Mouse (Mus musculus) frontal cortex, postnatal 14 days (tissue): ENCODE data around the gene Ntn4.

Experiments
- DNase-seq, 2 experiments: peaks; one replicate each; pipeline ENCODE4 v3.0.0; 2022; ENCODE audit warnings: low spot score in 2 of 2

The Ntn4 gene

GRCm38 (mm10) chr10:93640521-93640952 lies at the start of gene Ntn4:
Gene Ntn4 (plus strand): TSS chr10:93640681.
- DNase-seq = no peak

DNA sequence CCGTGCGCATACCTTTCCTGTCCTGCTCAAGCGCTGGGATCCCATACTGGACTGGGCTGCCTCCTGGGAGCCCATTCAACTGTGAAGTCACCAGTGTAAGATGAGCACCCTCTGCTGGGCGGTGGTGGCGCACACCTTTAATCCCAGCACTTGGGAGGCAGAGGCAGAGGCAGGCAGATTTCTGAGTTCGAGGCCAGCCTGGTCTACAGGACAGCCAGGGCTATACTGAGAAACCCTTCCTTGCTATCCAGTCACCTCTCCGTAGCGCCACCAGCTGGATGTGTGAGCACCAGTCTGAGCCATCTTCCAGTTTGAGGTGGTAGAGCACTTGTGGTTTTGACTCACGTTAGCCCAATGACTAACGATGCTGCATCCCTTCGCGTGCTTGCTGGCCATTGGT lies 48.0 kb upstream of the Ntn4 start:
- no peak for DNase-seq

DNA sequence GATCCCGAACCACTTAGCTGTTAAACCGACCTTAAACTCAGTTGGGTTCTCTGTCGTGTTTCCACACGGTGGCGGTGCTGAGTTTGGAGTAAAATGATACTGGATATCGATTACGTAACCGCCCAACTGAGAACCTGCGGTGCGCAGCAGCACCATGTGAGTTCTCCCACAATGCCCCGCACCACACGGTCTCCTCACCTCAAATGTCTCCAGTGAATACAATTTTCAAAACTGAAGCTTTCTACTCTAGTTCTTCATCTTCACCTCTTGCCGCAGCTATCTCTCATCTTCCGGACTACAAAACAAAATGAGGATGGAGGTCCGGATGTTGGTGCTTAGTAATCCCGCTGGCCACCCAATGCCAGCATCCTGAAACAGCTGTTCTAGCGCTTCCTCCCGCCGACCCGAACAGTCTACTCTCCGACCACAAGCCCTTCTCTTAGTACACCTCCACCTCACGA lies 46.4 kb upstream of the Ntn4 start:
- DNase-seq = peak; percentile 77 to 85

- no peak for DNase-seq
Measured at GRCm38 (mm10) chr10:93595831-93596230, 44.6 kb upstream of the Ntn4 start.

GRCm38 (mm10) chr10:93596641-93597040 lies 43.8 kb upstream of the Ntn4 start:
- DNase-seq = no peak

GRCm38 (mm10) chr10:93602309-93602708 lies 38.2 kb upstream of the Ntn4 start:
- no peak for DNase-seq

- DNase-seq = no peak
Measured at GRCm38 (mm10) chr10:93603256-93603655, 37.2 kb upstream of the Ntn4 start.

DNA sequence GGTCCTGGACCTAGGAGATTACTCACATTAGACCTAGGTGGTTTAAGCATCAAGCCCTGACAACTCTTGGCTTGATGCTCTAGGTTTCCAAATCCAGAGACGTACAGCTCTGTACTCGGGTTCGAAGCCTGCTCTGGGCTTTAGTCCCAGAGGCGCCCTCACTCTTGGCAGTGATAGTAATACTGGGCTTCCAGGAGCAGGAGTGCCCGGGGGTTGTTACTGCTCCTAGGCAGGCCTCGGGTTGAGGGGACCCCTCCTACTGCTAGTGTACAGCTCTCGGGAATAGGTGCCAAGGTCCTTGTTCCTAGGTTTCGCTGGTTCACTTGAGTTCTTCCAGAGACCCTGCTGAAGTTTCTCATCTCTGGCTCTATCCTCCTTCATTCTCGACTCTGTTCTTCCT lies 34.2 kb upstream of the Ntn4 start:
- no peak for DNase-seq

- DNase-seq = no peak
Measured at GRCm38 (mm10) chr10:93608051-93608450, 32.4 kb upstream of the Ntn4 start.

GRCm38 (mm10) chr10:93609236-93609635 lies 31.2 kb upstream of the Ntn4 start:
- no peak for DNase-seq

DNA sequence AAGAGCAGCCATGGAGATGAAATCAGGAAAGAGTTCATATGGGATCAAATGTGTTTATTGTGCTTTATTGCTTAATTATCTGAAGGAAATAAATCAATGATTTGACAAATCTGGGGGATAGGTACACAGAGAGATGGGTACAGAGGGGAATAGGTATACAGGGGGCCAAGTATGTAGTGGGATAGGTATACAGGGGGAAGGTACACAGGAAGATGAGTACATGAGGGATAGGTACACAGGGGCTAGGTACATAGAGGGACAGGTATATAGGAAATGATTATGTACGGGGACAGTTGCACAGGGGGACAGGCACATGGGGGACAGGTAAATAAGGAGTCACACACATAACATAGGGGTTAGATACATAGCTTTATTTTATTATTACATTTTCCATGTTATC lies 29.6 kb upstream of the Ntn4 start:
- no peak for DNase-seq

GRCm38 (mm10) chr10:93611419-93612007 lies 29.0 kb upstream of the Ntn4 start:
- DNase-seq = peak in 1 of 2 experiments; percentile 29

- DNase-seq = no peak
Measured at GRCm38 (mm10) chr10:93614850-93615249, 25.6 kb upstream of the Ntn4 start.

DNA sequence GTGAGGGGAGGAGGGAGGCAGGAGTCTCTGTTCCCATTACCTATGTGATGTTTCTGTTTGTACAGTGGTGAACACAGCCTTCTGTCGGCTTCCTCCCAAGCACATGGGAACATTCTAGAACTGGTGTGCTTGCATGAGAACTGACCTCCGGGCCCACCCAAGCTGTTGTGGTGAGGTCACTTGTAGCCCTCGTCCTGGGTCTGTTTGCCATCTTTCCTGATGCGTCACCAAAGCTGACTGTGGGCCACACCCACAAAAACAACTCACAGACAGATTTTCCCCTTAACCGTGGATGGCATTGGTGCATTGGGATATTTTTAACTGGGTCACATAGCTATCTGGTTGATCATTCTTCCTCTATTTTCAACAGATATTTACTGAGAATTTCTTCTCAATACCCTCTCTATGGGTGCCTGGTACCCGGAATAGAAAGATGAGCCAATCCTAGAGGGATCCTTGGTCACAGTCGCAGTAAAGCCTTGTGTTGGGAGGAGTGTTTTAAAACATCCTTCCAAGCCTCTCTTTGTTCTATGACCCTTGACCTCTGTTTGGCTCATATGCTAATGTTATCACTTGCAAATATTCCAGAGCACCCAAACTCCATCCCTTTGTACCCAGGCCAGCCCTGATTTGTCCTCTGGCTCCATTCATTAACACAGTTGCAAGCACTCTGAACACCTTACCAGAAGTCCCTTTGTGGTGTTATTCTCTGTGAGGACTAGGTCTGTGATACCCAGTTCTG lies 19.9 kb upstream of the Ntn4 start:
- no peak for DNase-seq

- no peak for DNase-seq
Measured at GRCm38 (mm10) chr10:93623725-93624124, 16.8 kb upstream of the Ntn4 start.

- DNase-seq = no peak
Measured at GRCm38 (mm10) chr10:93624151-93624550, 16.3 kb upstream of the Ntn4 start.

DNA sequence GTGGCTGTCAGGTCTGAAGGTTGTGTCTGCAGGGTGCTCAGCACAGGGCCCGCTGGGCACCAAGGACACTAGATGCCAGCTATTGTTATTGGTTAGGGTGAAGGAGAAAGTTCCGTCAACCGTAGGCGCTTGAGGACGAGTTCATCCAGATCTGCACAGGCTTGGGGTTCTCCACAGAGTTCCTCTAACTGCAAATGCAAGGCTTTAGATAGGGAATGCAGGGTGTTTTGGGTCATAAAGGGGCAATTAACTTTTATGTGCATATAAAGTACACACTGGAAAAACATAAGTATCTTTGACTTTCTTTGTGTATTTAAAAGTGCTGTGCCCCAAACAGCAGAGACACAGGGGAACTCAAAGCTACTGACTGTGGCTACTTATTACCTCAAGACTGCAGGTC lies 10.2 kb upstream of the Ntn4 start:
- DNase-seq = no peak

DNA sequence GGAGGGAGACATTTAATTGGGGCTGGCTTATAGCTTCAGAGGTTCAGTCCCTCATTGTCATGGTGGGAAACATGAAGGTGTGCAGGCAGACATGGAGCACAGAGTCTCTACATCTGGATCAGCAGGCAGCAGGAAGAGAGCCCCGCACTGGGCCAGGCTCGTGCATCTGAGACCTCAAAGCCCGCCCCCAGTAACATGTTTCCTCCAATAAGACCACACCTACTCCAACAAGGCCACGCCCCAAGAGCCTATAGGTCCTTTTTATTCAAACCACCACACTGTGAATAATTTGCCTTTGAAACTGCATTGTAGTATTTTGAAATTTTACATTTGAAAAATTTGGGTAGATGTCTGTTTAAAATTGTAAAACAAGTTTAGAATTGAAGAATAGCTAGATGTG lies 8.4 kb upstream of the Ntn4 start:
- DNase-seq = no peak

GRCm38 (mm10) chr10:93633563-93633962 lies 6.9 kb upstream of the Ntn4 start:
- no peak for DNase-seq

DNA sequence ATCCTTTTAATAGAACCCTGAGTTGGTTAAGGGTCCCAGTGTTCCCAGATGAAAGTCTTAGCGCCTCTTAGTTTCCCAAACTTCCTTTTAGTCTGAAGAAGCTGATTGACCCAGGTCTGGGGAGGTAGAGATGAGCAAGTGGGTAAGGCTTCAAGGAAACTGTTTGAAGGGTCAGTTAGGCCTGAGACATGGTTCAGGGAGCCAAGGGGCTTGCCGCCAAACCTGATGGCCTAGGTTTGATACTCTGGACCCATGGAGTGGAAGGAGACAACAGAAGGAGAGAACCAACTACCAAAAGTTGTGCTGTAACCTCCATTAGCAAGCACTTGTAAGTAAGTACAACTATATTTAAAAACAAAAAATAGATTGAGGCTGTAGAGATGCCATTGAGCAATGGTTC lies 6.5 kb upstream of the Ntn4 start:
- DNase-seq = no peak

DNA sequence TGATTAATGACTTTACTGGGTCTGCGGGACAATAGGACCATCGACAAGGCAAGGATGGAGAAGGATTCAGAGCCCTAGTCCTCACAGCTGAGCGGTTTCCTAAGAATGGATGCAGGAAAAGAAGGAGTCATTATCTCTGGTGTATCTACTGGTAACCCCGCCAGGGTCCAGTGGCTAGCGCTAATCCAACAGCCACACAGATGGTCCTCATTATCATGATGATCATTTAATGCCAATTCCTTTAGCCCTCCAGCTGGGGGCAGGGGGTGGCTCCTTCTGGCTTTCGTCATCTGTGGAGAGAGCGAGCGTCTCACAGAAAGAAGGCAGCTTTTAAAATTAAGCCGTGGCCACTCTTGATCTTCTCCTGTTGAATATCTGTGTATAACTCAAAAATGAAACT lies 4.5 kb upstream of the Ntn4 start:
- DNase-seq = no peak

- peak in 1 of 2 experiments; percentile 16 for DNase-seq
Measured at GRCm38 (mm10) chr10:93640953-93641820, 706 bp downstream of the Ntn4 start.
